Mouse (Mus musculus) intestine, embryonic 14.5 days (tissue): ENCODE measurements around the gene Alg9. TPM values are rescaled to one million over a fixed set of nuclear protein-coding genes. Genes with fewer than 3 reads are reported as not detected.

Experiments used
- ATAC-seq: fragments of 200-750 bp; cut with Nextera tagmentation; replicated peaks from 2 replicates; pipeline ENCODE4 v1.8.0; 2017; ENCODE audit warnings: low read depth, moderate number of reproducible peaks, moderate TSS enrichment, moderate library complexity; ENCODE audit not compliant: low FRiP score, low TSS enrichment
- DNase-seq: peaks from one replicate; pipeline ENCODE4 v3.0.0-alpha.2; 2018; ENCODE audit warnings: low spot score
- H3K27ac ChIP-seq: fragments of 300-500 bp; sonication (generic); 2 replicates; pipeline ENCODE4 v1.5.1; 2014; ENCODE audit warnings: low read depth, mild to moderate bottlenecking, control low read depth
- H3K27me3 ChIP-seq: fragments of 300-500 bp; sonication (generic); replicated peaks from 2 replicates; pipeline ENCODE4 v1.6.1; 2014; ENCODE audit warnings: low read length, control low read depth; ENCODE audit not compliant: control insufficient read depth, insufficient read depth
- H3K36me3 ChIP-seq: fragments of 300-500 bp; sonication (generic); 2 replicates; pipeline ENCODE4 v1.6.1; 2014; ENCODE audit warnings: low read length, control low read depth; ENCODE audit not compliant: control insufficient read depth, insufficient read depth
- H3K4me1 ChIP-seq: fragments of 300-500 bp; sonication (generic); replicated peaks from 2 replicates; pipeline ENCODE4 v1.6.1; 2014; ENCODE audit warnings: low read length, control low read depth, mixed read lengths; ENCODE audit not compliant: control insufficient read depth, insufficient read depth
- H3K4me2 ChIP-seq: fragments of 300-500 bp; sonication (generic); 2 replicates; pipeline ENCODE4 v1.6.1; 2014; ENCODE audit warnings: low read length
- H3K4me3 ChIP-seq: fragments of 300-500 bp; sonication (generic); 2 replicates; pipeline ENCODE4 v1.5.1; 2014; ENCODE audit warnings: low read depth, low read length, control low read depth, mixed read lengths
- H3K9ac ChIP-seq: fragments of 300-500 bp; sonication (generic); 2 replicates; pipeline ENCODE4 v1.6.1; 2014; ENCODE audit warnings: mild to moderate bottlenecking, low read length
- H3K9me3 ChIP-seq: fragments of 300-500 bp; sonication (generic); 2 replicates; pipeline ENCODE4 v1.6.1; 2016; ENCODE audit warnings: low read length, control low read depth; ENCODE audit not compliant: control insufficient read depth
- WGBS: fragments of 180-500 bp; shearing (Covaris S2); extraction: QIAGEN DNeasy Blood & Tissue Kit; methylation state at CpG from one replicate; pipeline ENCODE4 v1.1.7; 2014; 5-methylcytosine and 5-hydroxymethylcytosine counted together
- polyA plus RNA-seq: library from polyadenylated mRNA; unstranded; fragments of >200 nt; fragmentation: Nextera tagmentation; extraction: Ambion mirVana; gene quantifications from 2 replicates; pipeline ENCODE4 v1.2.1, GENCODE M21; 2014

The Alg9 gene
- polyA plus RNA-seq, 1 experiment from 2014 or later, result 44.6 TPM

DNA sequence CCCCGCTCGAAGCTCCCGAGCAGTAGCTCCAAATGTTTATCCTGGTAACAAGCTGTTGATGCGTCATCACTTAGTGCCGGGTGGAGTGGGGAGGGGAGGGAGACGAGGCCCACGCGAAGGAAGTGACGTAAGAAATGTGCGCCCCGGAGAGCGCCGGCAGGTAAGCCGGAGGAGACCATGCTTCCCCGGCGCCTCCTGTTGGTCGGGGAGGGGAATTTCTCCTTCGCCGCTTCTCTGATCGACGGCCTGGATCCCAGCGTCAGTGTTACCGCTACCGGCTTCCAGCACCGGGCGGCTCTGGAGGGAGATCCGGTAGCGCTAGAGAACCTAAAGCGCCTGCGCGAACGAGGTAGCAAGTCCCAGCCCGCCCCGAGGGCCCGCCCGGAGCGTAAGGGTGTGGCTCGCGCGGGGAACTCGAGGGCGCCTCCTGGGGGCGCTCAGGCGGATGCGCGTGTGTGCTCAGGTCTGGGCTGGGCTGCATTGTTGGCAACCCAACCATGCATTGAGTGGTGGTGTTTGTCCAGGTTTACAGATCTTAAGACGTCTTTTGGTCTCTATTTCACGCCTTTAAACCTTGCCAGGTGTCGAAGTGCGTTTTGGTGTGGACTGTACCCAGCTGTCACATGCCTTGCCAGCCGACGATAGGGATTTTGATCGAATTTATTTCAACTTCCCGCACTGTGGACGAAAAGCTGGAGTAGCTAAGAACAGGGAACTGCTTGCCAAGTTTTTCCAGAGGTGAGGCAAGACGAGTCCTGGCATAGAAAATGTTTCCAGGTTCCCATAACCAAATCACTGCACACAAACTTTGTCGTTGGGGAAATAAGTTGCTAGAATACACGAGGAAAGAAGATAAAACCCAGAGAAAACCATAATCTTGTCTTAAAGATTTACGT lies 6.5 kb upstream of the Alg9 start, which contains the start of gene Fdxacb1:
Gene Fdxacb1, plus strand, starts transcription at position 130 of the 896 bp plus-strand sequence.
- peak within 1 kb of the TSS; percentile 92 for H3K4me2 ChIP-seq
- WGBS, result 3% methylated on average over 59 of the region's 59 CpGs
- peak within 1 kb of the TSS; percentile 78 for H3K4me3 ChIP-seq
- H3K36me3 ChIP-seq, result peaks cover 19% of the 10 kb centered on the region; the same call in 1 of the 2 replicates
- peak; percentile 98 for ATAC-seq
- H3K27me3 ChIP-seq, result no peaks in the 10 kb centered on the region
- no peaks in the 10 kb centered on the region for H3K9me3 ChIP-seq
- peak; percentile 100 for DNase-seq
- peaks cover 10% of the 10 kb centered on the region; the same call in 1 of the 2 replicates for H3K4me1 ChIP-seq
- peak within 1 kb of the TSS; percentile 95 for H3K27ac ChIP-seq
- peak within 1 kb of the TSS; percentile 62 for H3K9ac ChIP-seq

DNA sequence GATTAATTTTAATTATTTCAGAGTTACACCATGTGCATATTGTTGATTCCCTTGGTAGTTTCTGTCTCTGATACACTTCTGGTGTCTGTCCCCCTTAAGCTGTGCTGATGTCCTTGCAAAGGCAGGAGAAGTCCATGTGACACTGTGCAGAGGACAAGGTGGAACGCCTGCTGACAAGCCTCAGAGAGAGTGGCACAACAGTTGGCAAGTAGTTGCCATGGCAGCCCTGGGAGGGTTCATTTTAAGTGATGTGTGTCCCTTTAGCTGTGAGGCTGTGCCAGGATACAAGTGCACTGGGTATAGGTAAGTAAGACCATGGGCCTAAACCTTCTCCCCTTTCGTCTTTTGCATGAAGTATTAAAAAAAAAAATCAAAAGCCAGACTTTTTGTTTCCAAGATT lies 4.8 kb upstream of the Alg9 start:
- Histone ChIP-seq H3K4me1 (peaks cover 16% of the 10 kb centered on the region; the same call in 1 of the 2 replicates), H3K4me2 (no peak overlapping the region), H3K9ac (no peak overlapping the region), H3K4me3 (no peak overlapping the region), H3K36me3 (peaks cover 13% of the 10 kb centered on the region; the same call in 1 of the 2 replicates), H3K9me3 (no peaks in the 10 kb centered on the region), H3K27me3 (no peaks in the 10 kb centered on the region), H3K27ac (no peak overlapping the region)
- ATAC-seq (no peak), DNase-seq (no peak)
- WGBS, result 80% methylated on average over 2 of the region's 2 CpGs

DNA sequence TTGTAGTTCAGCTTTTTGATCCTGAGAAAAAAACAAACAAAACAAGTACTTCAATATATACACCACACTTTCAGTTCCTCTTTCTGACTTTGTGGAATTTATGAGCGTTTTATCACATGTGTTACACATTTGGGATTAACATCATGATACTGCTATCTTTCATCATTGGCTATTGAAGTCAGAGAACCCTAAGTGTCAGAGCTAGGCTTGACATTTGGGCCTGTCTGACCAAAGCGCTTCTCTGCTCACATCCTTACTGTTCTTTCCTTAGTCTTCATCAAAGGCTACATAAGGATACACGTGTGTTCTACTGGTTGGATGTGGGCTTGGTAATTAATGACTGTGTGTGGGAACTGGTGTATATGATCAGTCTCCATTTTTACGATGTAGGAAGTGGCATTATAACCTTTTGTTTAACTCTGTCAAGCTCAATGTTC lies 775 bp upstream of the Alg9 start:
- Histone ChIP-seq H3K27ac (no peak overlapping the region), H3K9me3 (no peaks in the 10 kb centered on the region), H3K4me1 (peaks cover 14% of the 10 kb centered on the region; the same call in 1 of the 2 replicates), H3K27me3 (no peaks in the 10 kb centered on the region), H3K9ac (no peak overlapping the region), H3K4me2 (peak overlapping the region; percentile 69), H3K4me3 (0 out of 2 replicates have a peak overlapping the region, but pooled peaks have one; percentile 88), H3K36me3 (peaks cover 22% of the 10 kb centered on the region)
- no peak for DNase-seq
- no peak for ATAC-seq
- WGBS, result 63% methylated on average over 4 of the region's 4 CpGs

DNA sequence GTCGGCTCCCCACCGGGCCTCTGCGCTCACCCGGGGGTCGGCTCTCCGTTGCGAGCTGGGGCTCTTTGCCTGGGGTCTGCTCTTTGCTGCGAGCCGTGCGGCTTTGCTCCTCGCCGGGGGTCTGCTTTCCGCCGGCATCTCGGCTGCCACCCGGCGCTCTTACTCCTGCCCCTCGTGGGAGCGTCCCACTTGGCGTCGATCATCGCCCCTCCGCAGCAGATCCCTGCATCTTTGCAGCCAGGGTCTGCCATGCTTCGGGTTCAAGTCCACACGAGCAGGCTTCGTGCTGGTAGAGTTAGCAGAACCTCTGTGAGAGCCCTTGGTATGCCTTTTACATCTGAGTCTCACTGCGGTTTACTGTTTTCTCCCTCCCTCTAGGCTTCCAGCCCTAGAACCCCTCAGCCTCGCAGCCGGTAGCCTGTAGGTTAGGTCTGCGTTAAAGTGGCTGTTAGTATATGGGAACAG lies 875 bp downstream of the Alg9 start:
- DNase-seq, result no peak
- ATAC-seq, result peak; percentile 29

DNA sequence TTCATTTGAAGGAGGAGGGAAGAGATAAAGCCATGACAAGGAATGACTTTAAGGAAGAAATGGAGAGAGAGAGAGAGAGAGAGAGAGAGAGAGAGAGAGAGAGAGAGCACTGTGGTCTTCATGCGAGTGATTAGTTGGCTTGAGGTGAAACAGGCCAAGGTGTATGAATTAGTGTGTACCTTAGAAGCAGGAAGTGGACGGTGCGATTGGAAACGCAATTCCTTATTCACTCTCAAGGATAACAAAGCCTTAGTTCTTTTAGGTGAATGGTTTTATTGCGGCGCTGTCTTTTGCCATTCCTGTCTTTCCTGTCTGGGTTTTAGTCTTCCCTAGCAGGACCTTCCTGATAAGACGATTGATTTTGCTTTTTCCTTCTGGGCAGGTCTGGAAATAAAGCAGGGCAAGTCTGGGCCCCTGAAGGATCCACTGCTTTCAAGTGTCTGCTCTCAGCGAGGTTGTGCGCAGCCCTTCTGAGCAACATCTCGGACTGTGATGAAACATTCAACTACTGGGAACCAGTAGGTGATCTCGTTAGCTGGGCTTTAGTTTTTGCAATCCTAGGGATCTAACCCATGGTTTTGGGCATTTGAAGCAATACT lies 1.4 kb downstream of the Alg9 start:
- Histone ChIP-seq H3K4me2 (peak overlapping the region; percentile 69), H3K9me3 (no peaks in the 10 kb centered on the region), H3K27me3 (no peaks in the 10 kb centered on the region), H3K36me3 (peaks cover 38% of the 10 kb centered on the region), H3K4me1 (peaks cover 11% of the 10 kb centered on the region; the same call in 1 of the 2 replicates), H3K27ac (peak overlapping the region; percentile 88; the same call in 1 of the 2 replicates), H3K4me3 (peak overlapping the region; percentile 88), H3K9ac (peak overlapping the region; percentile 85)
- no peak for DNase-seq
- WGBS, result 41% methylated on average over 11 of the region's 11 CpGs
- peak; percentile 53 for ATAC-seq

More for the DNA sequence above, 875 bp downstream of the Alg9 start:
- peaks cover 36% of the 10 kb centered on the region for H3K36me3 ChIP-seq
- no peaks in the 10 kb centered on the region for H3K9me3 ChIP-seq
- H3K4me1 ChIP-seq, result peaks cover 11% of the 10 kb centered on the region; the same call in 1 of the 2 replicates
- 0% methylated on average over 28 of the region's 30 CpGs for WGBS
- peak overlapping the region; percentile 85 for H3K9ac ChIP-seq
- peak overlapping the region; percentile 69 for H3K4me2 ChIP-seq
- H3K27ac ChIP-seq, result peak overlapping the region; percentile 88
- peak overlapping the region; percentile 88 for H3K4me3 ChIP-seq
- H3K27me3 ChIP-seq, result no peaks in the 10 kb centered on the region

DNA sequence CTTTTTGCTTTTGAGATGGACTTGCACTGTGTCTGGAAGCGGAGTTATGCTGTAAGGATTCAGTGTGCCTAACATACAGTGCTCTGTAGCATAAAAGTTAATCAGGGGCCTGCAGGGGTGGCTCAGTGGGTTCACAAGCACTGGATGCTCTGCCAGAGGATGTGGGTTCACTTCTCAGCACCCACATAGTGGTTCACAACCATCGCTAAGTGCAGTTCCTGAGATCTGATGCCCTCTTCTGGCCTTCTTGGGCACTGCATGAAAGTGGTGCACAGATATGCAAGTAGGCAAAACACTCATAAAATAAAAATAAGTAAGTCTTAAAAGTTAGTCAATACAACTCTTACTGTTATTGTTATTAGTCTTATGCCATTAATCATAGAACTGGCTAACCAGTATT lies 7.3 kb downstream of the Alg9 start:
- Histone ChIP-seq H3K4me1 (no peaks in the 10 kb centered on the region), H3K36me3 (peaks cover 88% of the 10 kb centered on the region), H3K9ac (no peak overlapping the region), H3K9me3 (no peaks in the 10 kb centered on the region), H3K27me3 (no peaks in the 10 kb centered on the region), H3K4me3 (no peak overlapping the region), H3K4me2 (no peak overlapping the region), H3K27ac (no peak overlapping the region)
- DNase-seq (peak; percentile 65), ATAC-seq (no peak)
- WGBS, result 75% methylated on average over 2 of the region's 2 CpGs

DNA sequence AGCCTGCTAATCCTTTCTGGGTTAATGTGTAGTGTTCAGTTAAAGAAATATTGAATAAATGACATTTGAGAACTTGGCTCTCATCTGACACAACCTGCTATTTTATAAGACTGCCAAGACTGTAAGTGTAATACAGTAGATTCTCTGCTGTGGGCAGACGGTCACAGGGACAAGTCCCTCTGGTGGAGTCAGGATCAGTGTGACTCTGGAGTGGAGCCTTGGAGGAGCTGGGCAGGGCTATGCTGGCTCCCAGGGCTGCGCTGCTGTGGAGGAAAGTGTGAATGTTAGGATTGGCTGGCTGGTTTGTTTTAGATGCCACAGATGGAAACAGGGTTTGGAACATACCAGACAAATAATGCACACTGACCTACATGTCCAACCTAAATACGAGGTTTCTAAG lies 20.4 kb downstream of the Alg9 start:
- 90% methylated on average over 3 of the region's 3 CpGs for WGBS
- Histone ChIP-seq H3K4me3 (no peak overlapping the region), H3K4me1 (no peaks in the 10 kb centered on the region), H3K27ac (no peak overlapping the region), H3K27me3 (no peaks in the 10 kb centered on the region), H3K9ac (no peak overlapping the region), H3K9me3 (no peaks in the 10 kb centered on the region), H3K36me3 (peaks cover 68% of the 10 kb centered on the region), H3K4me2 (no peak overlapping the region)
- ATAC-seq (no peak), DNase-seq (no peak)

DNA sequence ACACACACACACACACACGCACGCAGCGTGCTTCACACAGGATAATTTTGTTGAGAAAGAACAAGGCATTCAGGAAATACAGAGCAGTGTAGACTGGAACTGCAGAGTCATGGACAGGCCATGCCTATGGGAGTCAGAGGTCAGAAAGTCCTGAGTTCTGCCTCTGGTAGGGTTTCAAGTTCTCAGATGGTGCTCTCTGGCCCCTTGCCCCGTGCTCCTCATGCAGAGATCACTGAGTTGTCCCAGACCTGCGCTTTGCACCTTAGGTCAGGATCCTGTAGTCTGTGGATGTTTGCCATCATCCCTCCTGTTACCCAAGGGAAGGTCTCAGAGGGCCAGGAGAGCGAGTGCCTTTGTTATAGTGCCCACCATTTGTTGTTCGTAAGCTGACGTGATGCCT lies 22.0 kb downstream of the Alg9 start:
- no peaks in the 10 kb centered on the region for H3K4me1 ChIP-seq
- WGBS, result 88% methylated on average over 8 of the region's 8 CpGs
- H3K9ac ChIP-seq, result no peak overlapping the region
- no peak overlapping the region for H3K4me3 ChIP-seq
- H3K36me3 ChIP-seq, result peaks cover 70% of the 10 kb centered on the region
- ATAC-seq (no peak), DNase-seq (no peak)
- no peaks in the 10 kb centered on the region for H3K9me3 ChIP-seq
- no peak overlapping the region for H3K4me2 ChIP-seq
- H3K27me3 ChIP-seq, result no peaks in the 10 kb centered on the region
- no peak overlapping the region for H3K27ac ChIP-seq
